Mouse (Mus musculus) layer of hippocampus, adult 9-10 months (tissue): ENCODE measurements around the gene Ptpn18.
A peak's percentile ranks its signal among the peaks of the same experiment; 100 is the strongest.

ENCODE experiments used
- DNase-seq: peaks from one replicate; pipeline ENCODE4 v3.0.0; 2022; ENCODE audit warnings: low spot score

Gene Ptpn18

DNA sequence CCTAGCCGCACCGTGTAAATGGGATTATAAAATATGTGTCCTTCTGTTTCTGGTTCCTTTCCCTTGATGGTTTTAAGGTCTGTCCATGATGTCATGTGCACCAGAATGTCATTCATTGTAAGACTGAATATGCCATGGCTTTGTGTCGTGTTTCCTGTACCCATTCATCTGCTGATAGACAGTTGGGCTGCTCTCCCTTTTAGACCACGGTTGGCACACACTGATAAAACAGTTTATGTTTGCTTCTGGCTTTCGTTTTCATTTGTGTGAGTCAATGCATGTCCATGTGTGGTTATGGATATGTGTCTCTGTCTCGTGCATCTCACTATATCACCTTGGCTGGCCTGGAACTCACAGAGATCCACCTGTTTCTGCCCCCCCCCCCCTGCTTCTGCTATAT lies 5.9 kb downstream of the Ptpn18 start:
- DNase-seq = no peak

DNA sequence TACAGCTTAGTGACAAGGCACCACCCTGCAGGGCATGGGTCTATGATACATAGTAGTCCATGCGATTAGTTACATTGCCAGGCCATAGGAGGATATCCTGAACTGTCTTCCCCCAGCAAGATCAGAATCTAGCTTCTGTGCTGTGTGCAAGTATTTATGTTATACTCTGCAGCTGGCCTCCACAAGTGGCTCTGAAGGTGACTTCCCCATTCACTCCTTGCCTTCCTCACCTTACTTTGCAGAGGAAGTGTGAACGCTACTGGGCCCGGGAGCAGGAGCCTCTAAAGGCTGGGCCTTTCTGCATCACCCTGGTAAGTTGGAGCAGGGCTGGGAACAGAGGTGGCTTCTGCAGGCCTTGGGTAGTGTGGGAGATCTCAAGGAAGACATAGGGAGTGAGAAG lies 8.5 kb downstream of the Ptpn18 start:
- no peak for DNase-seq

DNA sequence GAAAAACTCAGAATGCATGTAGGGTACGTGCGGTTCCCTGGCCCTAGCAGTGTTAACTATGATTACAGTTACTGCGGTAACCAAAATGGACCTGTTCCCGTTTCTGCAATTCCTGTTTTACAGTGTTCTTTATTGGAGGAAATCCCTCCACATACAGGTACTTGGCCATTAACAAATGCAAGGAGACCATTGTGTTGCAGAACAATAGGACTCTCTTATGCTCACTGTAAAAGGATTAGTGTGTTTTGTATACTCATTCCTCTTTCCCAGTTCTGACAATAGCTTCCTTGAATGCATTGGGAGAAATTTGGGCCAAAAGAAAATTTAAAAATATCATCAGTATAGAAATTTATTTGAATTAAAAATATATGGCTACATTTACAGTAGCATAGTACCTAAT lies 8.9 kb downstream of the Ptpn18 start:
- no peak for DNase-seq

DNA sequence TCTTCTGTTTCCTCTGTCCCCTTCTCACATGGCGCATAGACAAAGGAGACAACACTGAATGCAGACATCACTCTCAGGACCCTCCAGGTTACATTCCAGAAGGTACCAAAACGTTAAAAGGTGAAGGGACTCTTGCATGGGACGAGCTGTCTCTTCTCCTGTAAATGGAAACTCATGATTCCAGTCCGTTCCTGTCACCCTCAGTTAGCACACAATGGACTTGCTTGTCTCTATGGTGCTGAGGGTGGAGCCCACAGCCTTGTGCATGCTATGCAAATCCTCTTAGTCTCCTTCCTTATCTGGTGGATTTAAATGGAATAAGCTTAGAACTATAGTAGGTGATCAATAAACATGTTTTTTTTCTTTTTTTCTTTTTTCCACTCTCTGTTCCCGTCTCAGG lies 10.2 kb downstream of the Ptpn18 start:
- DNase-seq = no peak

GRCm38 (mm10) chr1:34472427-34473300 lies 13.1 kb downstream of the Ptpn18 start:
- DNase-seq = no peak

GRCm38 (mm10) chr1:34478891-34479655 lies 19.5 kb downstream of the Ptpn18 start:
- no peak for DNase-seq

GRCm38 (mm10) chr1:34480801-34481200 lies 21.2 kb downstream of the Ptpn18 start:
- DNase-seq = no peak

GRCm38 (mm10) chr1:34481920-34482669 lies 22.5 kb downstream of the Ptpn18 start:
- DNase-seq = no peak

DNA sequence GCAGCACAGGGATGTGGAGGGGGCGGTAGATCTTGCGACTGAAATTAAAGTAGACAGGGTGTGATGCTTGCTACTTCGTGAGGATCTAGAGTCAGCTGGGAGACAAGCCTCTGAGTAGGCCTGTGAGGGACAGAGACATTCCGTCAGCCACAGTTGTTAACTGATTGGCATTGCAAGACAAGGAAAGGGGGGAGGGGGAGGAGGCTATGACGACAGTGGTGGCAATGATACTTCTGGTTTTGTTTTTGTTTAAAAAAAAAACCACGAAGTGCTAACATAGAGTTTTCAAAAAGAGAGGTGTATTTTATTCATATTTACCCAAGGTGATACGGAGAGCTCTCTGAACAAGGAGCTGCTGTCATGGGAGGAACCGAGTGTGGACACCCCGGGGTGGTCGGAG lies 24.9 kb downstream of the Ptpn18 start:
- DNase-seq = no peak

DNA sequence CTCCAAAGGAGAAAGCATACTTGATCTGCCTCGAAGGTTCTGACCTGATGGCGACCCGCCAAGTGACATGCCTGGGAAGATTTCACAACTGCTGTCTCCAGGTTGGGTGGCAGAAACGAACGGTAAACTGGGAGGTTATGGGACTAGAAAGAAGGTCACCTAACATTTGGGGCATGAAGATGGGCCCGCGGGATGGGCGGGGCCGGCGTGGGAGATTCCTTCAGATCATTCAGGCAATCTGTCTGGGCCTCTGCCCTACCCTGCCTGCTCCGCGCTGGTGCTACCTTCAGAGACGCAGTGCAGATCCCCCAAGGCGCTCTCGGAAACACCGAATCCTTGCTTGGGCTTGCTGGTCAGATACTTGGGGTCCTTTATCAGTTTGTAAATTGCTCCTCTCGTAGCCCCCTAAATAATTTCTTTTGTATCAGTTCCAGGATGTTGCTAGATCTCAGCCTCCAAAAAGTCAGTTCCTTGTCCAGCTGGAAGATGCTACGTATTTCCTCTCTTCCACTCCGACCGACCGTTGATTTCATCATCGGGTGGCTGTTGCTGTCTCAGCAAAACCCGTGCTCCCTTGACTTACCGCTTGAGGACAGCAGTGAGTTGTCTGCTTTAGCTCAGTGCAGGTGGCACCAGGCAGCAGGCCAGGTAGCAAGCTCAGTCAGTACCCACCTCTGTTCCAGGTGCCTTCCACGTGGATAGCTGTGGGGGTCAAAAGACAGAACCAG lies 26.1 kb downstream of the Ptpn18 start:
- no peak for DNase-seq

DNA sequence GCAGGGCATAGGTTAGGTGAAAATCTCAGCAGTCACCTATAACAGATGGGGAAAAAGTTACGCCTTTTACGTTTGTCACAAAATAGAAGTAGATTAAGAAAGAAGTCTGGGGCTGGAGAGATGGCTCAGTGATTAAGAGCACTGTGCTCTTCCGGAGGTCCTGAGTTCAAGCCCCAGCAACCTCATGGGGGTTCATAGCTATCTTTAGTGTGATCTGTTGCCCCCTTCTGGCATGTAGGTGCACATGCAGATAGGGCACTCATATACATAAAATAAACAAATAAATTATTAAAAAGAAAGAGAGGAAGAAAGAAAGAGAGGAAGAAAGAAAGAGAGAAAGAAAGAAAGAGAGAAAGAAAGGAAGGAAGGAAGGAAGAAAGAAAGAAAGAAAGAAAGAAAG lies 27.8 kb downstream of the Ptpn18 start:
- DNase-seq = no peak

DNA sequence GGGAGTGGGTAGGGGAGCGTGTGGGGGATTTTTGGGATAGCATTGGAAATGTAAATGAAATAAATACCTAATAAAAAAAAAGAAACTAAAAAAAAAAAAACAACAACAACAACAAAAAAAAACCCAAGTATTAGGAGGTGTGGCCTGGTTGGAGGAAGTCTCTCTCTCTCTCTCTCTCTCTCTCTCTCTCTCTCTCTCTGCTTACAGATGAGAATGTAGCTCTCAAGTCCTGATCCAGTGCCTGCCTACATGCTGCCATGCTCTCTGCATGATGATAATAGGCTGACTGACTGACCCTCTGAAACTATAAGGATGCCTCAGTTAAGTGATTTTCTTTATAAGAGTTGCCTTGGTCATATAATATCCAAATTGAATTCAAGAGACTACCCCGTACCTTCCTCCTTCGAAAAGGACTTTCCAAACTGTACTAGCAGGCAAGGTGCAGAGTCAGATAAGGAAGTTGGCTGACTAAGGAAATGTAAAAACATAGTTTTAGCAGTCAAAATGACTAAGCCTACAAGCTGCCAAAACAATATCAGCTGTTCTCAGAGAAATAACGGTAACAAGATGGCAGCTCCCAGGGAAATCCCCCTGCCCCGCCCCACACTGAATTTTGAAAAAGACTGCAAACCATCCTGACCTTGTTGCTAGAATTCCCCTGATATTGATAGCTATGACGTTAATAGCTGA lies 30.4 kb downstream of the Ptpn18 start:
- no peak for DNase-seq

DNA sequence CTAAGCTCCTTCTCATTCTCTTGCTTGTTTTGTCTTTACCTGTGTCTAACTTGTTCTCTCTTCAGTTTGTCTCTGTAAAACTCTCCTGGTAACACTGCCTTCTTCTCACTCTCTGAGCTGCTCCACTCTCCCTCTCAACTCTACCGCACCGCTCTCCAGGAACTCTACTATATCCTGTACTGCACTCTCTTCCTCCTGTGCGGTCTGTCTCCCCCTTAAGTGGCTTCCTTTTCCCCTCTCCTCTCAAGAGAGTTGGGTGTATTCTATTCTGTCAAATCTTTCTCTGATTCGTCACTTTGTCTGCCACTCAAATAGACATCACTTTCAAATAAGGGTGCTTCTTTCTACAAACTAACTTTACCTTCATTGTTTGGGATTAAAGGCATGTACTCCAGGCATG lies 31.9 kb downstream of the Ptpn18 start:
- no peak for DNase-seq

DNA sequence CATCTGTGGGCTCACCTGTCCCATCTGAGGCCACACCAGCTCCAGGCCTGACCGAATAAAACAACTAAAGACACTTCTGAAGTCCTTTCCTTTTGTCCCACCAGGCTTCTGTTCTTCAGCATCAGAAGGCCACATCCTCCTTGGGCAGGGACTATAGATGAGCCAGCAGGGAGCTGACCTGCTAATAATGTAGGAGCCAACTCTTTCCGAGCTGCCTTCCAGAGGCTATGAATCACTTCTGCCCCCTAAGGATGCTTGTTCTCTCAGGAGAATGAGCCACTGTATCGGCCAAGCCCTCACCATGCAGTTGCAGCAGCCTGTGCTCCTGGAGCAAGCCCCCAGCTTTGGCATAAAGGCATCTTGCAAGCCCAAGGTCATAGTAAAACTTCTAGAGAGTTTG lies 43.4 kb downstream of the Ptpn18 start:
- DNase-seq = no peak

DNA sequence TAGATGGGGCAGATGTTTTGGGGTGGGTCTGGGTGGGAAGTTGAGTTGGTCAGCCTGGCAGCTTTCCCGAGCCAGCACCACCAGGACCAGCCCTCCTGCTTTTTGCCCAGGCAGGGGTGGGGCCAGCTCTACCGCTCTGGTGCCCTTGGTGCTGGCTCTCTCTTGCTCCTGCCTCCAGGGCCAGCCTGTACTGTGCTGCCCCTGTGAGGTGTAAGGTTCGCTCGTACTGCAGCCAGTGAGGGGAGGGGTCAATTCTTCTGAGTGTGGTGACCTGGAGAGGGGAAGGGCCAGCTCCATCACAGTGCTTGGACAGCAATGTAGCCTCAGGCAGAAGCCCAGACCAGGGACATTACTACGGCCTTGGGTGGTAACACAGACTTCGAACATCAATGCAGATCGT lies 45.7 kb downstream of the Ptpn18 start:
- no peak for DNase-seq

GRCm38 (mm10) chr1:34505970-34506551 lies 46.5 kb downstream of the Ptpn18 start:
- DNase-seq = no peak

DNA sequence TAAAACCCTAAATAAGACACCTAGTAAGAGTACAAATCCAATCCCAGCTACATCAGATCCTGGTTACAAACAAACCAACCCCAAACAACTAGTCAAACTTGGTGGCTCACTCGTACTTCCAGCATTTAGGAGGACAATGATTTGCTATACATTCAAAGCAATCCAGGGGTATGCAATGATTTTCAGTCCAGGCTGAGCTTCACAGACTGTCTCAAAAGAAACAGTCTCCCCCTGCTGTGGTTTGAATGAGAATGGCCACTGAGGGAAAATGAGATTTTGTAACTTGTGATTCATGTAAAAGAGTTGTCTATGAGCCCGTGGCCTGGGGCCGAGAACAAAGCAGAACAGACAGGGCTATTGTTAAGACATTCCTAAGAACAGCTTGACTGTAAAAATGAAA lies 48.4 kb downstream of the Ptpn18 start:
- DNase-seq = no peak

DNA sequence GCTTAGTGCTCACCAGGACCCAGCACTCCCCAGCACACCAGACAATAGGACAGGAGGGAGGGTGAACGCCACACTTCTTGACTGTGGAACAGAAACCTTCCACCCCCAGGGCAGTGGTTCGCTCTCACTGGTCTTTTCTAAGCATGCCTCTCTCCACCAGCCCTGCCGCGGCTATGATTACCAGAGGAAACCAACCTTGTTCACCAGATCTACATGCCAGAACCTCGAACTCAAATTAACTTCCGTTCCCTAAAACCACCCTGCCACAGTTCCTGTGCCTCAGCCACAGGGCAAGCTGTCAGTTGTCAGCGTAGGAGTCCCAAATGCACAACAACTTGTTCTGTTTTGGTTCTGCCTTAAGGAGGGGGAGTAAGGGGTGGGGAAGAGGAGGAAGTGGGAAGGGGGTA lies 51.0 kb downstream of the Ptpn18 start:
- no peak for DNase-seq

- DNase-seq = peak; percentile 22
These were observed 51.5 kb downstream of the Ptpn18 start for GRCm38 (mm10) chr1:34511027-34511426.

DNA sequence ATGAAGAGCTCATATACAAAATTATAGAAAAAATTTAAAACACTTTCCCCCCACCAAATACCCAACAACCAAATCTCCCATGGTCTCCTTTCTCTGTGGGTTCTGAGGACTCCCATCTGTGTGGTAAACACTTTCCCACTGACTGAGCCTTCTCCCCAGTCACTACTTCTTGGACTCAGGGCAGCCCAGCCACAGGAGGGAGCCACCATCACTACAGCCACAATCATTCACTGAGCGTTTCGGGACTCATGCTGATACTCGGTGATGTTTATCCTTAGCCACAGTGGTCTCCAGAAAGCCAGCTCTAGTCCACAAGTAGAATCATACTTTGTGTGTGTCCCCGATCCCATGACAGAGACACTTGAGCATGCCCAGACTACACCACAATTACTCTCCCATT lies 53.5 kb downstream of the Ptpn18 start:
- no peak for DNase-seq

- DNase-seq = no peak
These were observed 57.0 kb downstream of the Ptpn18 start for GRCm38 (mm10) chr1:34516595-34516994.
